ENCODE assay signal across 30 mouse cellular contexts in the genomic region with DNA sequence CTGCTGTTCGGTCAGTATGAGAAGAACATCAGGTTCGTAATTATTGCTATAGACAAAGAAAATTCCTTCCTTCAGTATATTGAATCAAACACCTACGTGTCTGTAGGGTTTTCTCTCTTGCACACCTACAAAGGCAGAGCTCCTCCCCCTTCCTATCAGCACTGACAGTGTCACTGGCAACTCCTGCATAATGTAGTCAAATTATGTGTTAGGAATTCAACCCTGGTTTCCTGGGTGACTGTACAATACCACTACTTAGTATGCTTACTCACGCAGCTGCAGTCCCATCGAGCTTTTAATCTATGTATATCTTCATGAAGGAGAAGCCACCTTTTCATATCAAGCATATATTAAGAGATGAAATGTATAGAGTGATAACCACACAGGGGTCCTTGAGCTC.
DNase-seq lines count a peak whose midpoint lies in the region; ATAC-seq and TF ChIP-seq lines count a peak whose summit lies in the region.
"Had no signal": no experiment of that assay in that cellular context is flagged by ENCODE, and none has a peak within 500 bp of the region (broad histone marks: within the 10 kb centered on the region; RNA-seq: fewer than 3 reads in every experiment).

No protein-coding gene starts in this region.

- no peak overlapping the region for H3K9ac ChIP-seq in hindbrain, embryonic 13.5 days
- H3K9ac ChIP-seq in hindbrain, embryonic 16.5 days (ENCODE audit: low read depth, low read length), result no peak overlapping the region
- H3K9ac ChIP-seq in forebrain, embryonic 14.5 days (ENCODE audit: low read length), result no peak overlapping the region
- no peak overlapping the region for H3K9ac ChIP-seq in hindbrain, postnatal 0 days (replicated peaks; ENCODE audit: low read length)
- H3K9ac ChIP-seq in midbrain, embryonic 16.5 days (ENCODE audit: low read depth, low read length), result no peak overlapping the region
- H3K9ac ChIP-seq: kidney, embryonic 15.5 days; limb, embryonic 13.5 days; lung, embryonic 15.5 days; neural tube, embryonic 15.5 days had no signal

- H3K27ac ChIP-seq in hindbrain, embryonic 13.5 days, result no peak overlapping the region
- H3K27ac ChIP-seq in hindbrain, embryonic 16.5 days (ENCODE audit: low read depth, low read length), result no peak overlapping the region
- H3K27ac ChIP-seq in forebrain, embryonic 14.5 days (ENCODE audit: low read depth, low read length), result no peak overlapping the region
- no peak overlapping the region for H3K27ac ChIP-seq in hindbrain, postnatal 0 days
- H3K27ac ChIP-seq in midbrain, embryonic 16.5 days (ENCODE audit: low read length), result no peak overlapping the region
- H3K27ac ChIP-seq: kidney, embryonic 15.5 days; limb, embryonic 13.5 days; lung, embryonic 15.5 days; neural tube, embryonic 15.5 days had no signal

- H3K36me3 ChIP-seq in hindbrain, embryonic 13.5 days, result no peaks in the 10 kb centered on the region
- H3K36me3 ChIP-seq in hindbrain, embryonic 16.5 days (ENCODE audit: control insufficient read depth, insufficient read depth, low read length), result no peaks in the 10 kb centered on the region
- no peaks in the 10 kb centered on the region for H3K36me3 ChIP-seq in forebrain, embryonic 14.5 days (ENCODE audit: control insufficient read depth, insufficient read depth, low read length)
- H3K36me3 ChIP-seq in hindbrain, postnatal 0 days (ENCODE audit: insufficient read depth, low read length), result no peaks in the 10 kb centered on the region
- H3K36me3 ChIP-seq in midbrain, embryonic 16.5 days (ENCODE audit: control insufficient read depth, insufficient read depth, low read length), result no peaks in the 10 kb centered on the region
- H3K36me3 ChIP-seq: G1E; kidney, embryonic 15.5 days; limb, embryonic 13.5 days; lung, embryonic 15.5 days; neural tube, embryonic 15.5 days had no signal

- no peaks in the 10 kb centered on the region for H3K9me3 ChIP-seq in hindbrain, embryonic 13.5 days
- H3K9me3 ChIP-seq in hindbrain, embryonic 16.5 days (ENCODE audit: control insufficient read depth, low read length), result no peaks in the 10 kb centered on the region
- H3K9me3 ChIP-seq in forebrain, embryonic 14.5 days (replicated peaks; ENCODE audit: control insufficient read depth, low read length), result no peaks in the 10 kb centered on the region
- H3K9me3 ChIP-seq in hindbrain, postnatal 0 days (ENCODE audit: low read length), result no peaks in the 10 kb centered on the region
- no peaks in the 10 kb centered on the region for H3K9me3 ChIP-seq in midbrain, embryonic 16.5 days (replicated peaks; ENCODE audit: control insufficient read depth, low read length, poor library complexity, severe bottlenecking)
- H3K9me3 ChIP-seq: kidney, embryonic 15.5 days; limb, embryonic 13.5 days; lung, embryonic 15.5 days; neural tube, embryonic 15.5 days had no signal

- DNase-seq in forebrain, embryonic 14.5 days (ENCODE audit: low spot score), result peak; percentile 57
- DNase-seq in hindbrain, postnatal 0 days (ENCODE audit: low spot score), result peak; percentile 11
- DNase-seq in adrenal gland, postnatal 10 days, result no peak
- DNase-seq in retina, postnatal 1 day, result no peak
- DNase-seq: adrenal gland, postnatal 14 days; B cell, adult 2 months; cerebellum, adult 2 months; cerebellum, postnatal 14 days; gastrocnemius, postnatal 14 days; heart, adult 11 months; heart, postnatal 36 days; kidney, postnatal 25 days; lung, postnatal 4 days; right cerebral cortex, adult 18-20 months; spleen, adult 18-20 months; thymus, postnatal 14 days had no signal

- no peaks in the 10 kb centered on the region for H3K27me3 ChIP-seq in hindbrain, embryonic 13.5 days
- no peaks in the 10 kb centered on the region for H3K27me3 ChIP-seq in hindbrain, embryonic 16.5 days (replicated peaks; ENCODE audit: control insufficient read depth, insufficient read depth, low read length)
- H3K27me3 ChIP-seq in forebrain, embryonic 14.5 days (replicated peaks; ENCODE audit: control insufficient read depth, insufficient read depth, low read length), result no peaks in the 10 kb centered on the region
- H3K27me3 ChIP-seq in hindbrain, postnatal 0 days (ENCODE audit: insufficient read depth, low read length), result no peaks in the 10 kb centered on the region
- H3K27me3 ChIP-seq in midbrain, embryonic 16.5 days (ENCODE audit: control insufficient read depth, insufficient read depth, low read depth, low read length), result no peaks in the 10 kb centered on the region
- H3K27me3 ChIP-seq: kidney, embryonic 15.5 days; limb, embryonic 13.5 days; lung, embryonic 15.5 days; megakaryocyte, embryonic 14.5 days; neural tube, embryonic 15.5 days had no signal

- peaks cover 6% of the 10 kb centered on the region; the same call in 1 of the 2 replicates for H3K4me1 ChIP-seq in hindbrain, embryonic 13.5 days (replicated peaks)
- H3K4me1 ChIP-seq in hindbrain, embryonic 16.5 days (ENCODE audit: control insufficient read depth, insufficient read depth, low read depth, low read length), result no peaks in the 10 kb centered on the region
- H3K4me1 ChIP-seq in forebrain, embryonic 14.5 days (ENCODE audit: control insufficient read depth, insufficient read depth, low read length), result no peaks in the 10 kb centered on the region
- H3K4me1 ChIP-seq in hindbrain, postnatal 0 days (ENCODE audit: insufficient read depth, low read length), result no peaks in the 10 kb centered on the region
- peaks cover 6% of the 10 kb centered on the region for H3K4me1 ChIP-seq in midbrain, embryonic 16.5 days (ENCODE audit: control insufficient read depth, insufficient read depth, low read length)
- H3K4me1 ChIP-seq: kidney, embryonic 15.5 days; limb, embryonic 13.5 days; lung, embryonic 15.5 days; megakaryocyte, embryonic 14.5 days; neural tube, embryonic 15.5 days had no signal

- WGBS in hindbrain, embryonic 13.5 days, result 57% methylated on average over 5 of the region's 5 CpGs
- WGBS in hindbrain, embryonic 16.5 days, result 53% methylated on average over 5 of the region's 5 CpGs
- WGBS in forebrain, embryonic 14.5 days, result 54% methylated on average over 5 of the region's 5 CpGs
- 39% methylated on average over 5 of the region's 5 CpGs for WGBS in hindbrain, postnatal 0 days
- WGBS in midbrain, embryonic 16.5 days, result 42% methylated on average over 5 of the region's 5 CpGs

- ATAC-seq in hindbrain, embryonic 13.5 days (ENCODE audit: low FRiP score), result peak; percentile 71; the same call in 1 of the 2 replicates
- ATAC-seq in hindbrain, embryonic 16.5 days, result no peak
- ATAC-seq in forebrain, embryonic 14.5 days, result peak; percentile 72; the same call in 1 of the 2 replicates
- no peak for ATAC-seq in hindbrain, postnatal 0 days
- ATAC-seq in midbrain, embryonic 16.5 days, result peak; percentile 72
- no peak for ATAC-seq in CD4-positive, CD25-positive, alpha-beta regulatory T cell, adult 4 months
- ATAC-seq: intestine, postnatal 0 days had no signal

- no peak overlapping the region for H3K4me3 ChIP-seq in hindbrain, embryonic 13.5 days
- H3K4me3 ChIP-seq in hindbrain, embryonic 16.5 days (ENCODE audit: low read length), result no peak overlapping the region
- H3K4me3 ChIP-seq in forebrain, embryonic 14.5 days (ENCODE audit: low read depth, low read length), result no peak overlapping the region
- H3K4me3 ChIP-seq in hindbrain, postnatal 0 days (ENCODE audit: low read length), result no peak overlapping the region
- no peak overlapping the region for H3K4me3 ChIP-seq in midbrain, embryonic 16.5 days (ENCODE audit: low read depth, low read length)
- H3K4me3 ChIP-seq: erythroblast, embryonic 14.5 days; kidney, embryonic 15.5 days; limb, embryonic 13.5 days; lung, embryonic 15.5 days; megakaryocyte, embryonic 14.5 days; neural tube, embryonic 15.5 days had no signal

- TF ChIP-seq CTCF in hindbrain, postnatal 0 days (IDR thresholded peaks at IDR 0.05; ENCODE audit: low read depth), result no peak

- no peak overlapping the region for H3K4me2 ChIP-seq in hindbrain, embryonic 13.5 days
- no peak overlapping the region for H3K4me2 ChIP-seq in hindbrain, embryonic 16.5 days (ENCODE audit: low read length)
- H3K4me2 ChIP-seq in forebrain, embryonic 14.5 days (ENCODE audit: low read length), result no peak overlapping the region
- no peak overlapping the region for H3K4me2 ChIP-seq in hindbrain, postnatal 0 days (ENCODE audit: low read depth, low read length)
- no peak overlapping the region for H3K4me2 ChIP-seq in midbrain, embryonic 16.5 days (ENCODE audit: low read length)
- H3K4me2 ChIP-seq: heart, embryonic 11.5 days; kidney, embryonic 15.5 days; limb, embryonic 13.5 days; liver, embryonic 11.5 days; lung, embryonic 15.5 days; neural tube, embryonic 15.5 days had no signal

Comparison
In these comparisons a context has a peak if more than half of its experiments do, and no peak if none do; other contexts are left out.
1. ATAC-seq: peak in hindbrain, embryonic 13.5 days (single experiment), forebrain, embryonic 14.5 days (single experiment) and midbrain, embryonic 16.5 days (single experiment); none in hindbrain, embryonic 16.5 days (single experiment), hindbrain, postnatal 0 days (single experiment) and CD4-positive, CD25-positive, alpha-beta regulatory T cell, adult 4 months (single experiment).
2. DNase-seq: peak in forebrain, embryonic 14.5 days (single experiment) and hindbrain, postnatal 0 days (single experiment); none in adrenal gland, postnatal 10 days (single experiment) and retina, postnatal 1 day (single experiment).